Comparison of ENCODE assay signal across 17 mouse cellular contexts in genomic region chr12:81885982-81886381, GRCm38 (mm10).
"Had no signal": no experiment of that assay in that cellular context is flagged by ENCODE, and none has a peak within 500 bp of the region (broad histone marks: within the 10 kb centered on the region; RNA-seq: fewer than 3 reads in every experiment).

No protein-coding gene starts in this region.

- H3K4me2 ChIP-seq: kidney, embryonic 15.5 days; liver, embryonic 13.5 days; midbrain, embryonic 11.5 days had no signal

- H3K27me3 ChIP-seq: kidney, embryonic 15.5 days; liver, embryonic 13.5 days; megakaryocyte, embryonic 14.5 days had no signal

- H3K27ac ChIP-seq: kidney, embryonic 15.5 days; left cerebral cortex, adult 2 months; liver, embryonic 13.5 days; stomach, postnatal 0 days had no signal

- H3K9me3 ChIP-seq: kidney, embryonic 15.5 days; liver, embryonic 13.5 days; megakaryocyte, embryonic 14.5 days had no signal

- H3K4me3 ChIP-seq: kidney, embryonic 15.5 days; left cerebral cortex, adult 2 months; liver, embryonic 13.5 days; megakaryocyte, embryonic 14.5 days had no signal

- H3K9ac ChIP-seq: kidney, embryonic 15.5 days; liver, embryonic 13.5 days had no signal

- H3K36me3 ChIP-seq: kidney, embryonic 15.5 days; liver, embryonic 13.5 days had no signal

- DNase-seq: kidney, postnatal 10 days; kidney, postnatal 36 days; layer of hippocampus, postnatal 36 days; liver, embryonic 13.5 days; lung, adult 2 months; midbrain, embryonic 14.5 days; right cerebral cortex, adult 18-20 months; right cerebral cortex, postnatal 14 days; right cerebral cortex, postnatal 4 days; thymus, adult 2 months; thymus, postnatal 14 days; thymus, postnatal 4 days had no signal
